Mouse (Mus musculus): ENCODE results near the gene Leng9. TPM values are rescaled to one million over a fixed set of nuclear protein-coding genes. Genes with fewer than 3 reads are reported as not detected.

The Leng9 gene
- polyA plus RNA-seq (2012), result 2.2 and 3.0 TPM in 2 replicates

DNA sequence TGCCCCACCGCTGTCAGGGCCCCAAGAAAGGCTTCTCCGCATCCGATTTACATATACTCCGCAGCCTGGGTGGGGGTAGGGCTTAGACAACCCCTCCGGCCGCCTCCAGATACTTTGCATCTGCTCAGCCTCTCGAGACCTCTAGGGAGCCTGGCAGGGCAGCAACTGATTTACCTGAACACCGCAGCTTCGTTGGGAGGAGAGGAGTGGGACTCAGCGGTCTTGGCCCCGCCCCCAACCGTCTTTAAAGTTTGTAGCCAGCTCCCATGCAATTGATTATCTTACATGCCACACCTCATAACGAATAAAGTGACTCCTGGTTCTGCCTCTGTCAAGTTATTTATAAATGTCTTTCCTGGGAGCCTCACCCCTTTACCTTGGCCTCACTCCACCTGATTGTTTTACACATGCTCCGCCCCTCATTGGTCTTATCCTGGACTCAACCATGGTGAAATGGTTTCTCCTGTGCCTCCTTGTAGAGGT is at the start of gene Leng9:
Gene Leng9, minus strand, starts transcription at position 316 of the 483 bp plus-strand sequence.

DNA sequence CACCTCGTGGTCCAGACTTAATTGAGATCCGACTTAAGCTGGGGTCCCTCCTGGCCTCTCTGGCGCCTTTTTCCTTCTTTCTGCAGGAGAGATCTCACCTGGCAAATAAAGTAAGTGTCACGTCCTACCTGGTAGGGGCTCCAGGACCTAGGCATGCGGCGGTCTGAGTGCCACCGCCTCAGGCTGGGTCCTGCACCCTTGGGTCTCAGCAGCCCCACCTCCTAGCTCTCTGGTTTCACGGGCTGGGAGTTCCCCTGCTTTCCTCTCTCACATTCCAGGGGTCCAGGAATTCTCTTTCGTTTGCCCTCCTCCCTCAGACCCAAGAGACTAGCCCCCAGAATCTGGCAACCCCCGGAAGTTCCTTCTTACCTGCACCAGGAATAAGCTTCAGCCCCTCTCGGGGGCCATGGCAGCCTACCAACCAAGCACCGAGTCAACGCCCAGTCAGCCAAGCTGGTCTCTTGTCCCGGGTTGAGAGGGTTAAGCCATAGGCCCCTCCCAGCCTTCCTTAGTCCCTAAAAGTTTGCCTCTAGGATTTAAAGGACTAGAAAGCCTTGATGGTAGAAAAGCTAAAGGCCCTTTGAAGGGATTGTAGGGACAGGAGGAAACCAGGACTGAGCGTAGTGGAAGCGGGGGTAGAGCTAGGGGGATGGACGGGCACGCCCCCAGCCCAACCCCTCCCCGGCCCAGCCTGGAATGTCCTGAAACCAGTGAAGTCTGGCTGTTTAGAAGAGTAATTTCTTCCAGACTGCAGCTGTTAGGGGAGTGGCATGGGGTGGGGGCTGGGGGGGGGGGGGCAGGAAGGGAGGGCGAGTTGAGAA is 14.1 kb upstream of the Leng9 start, which contains the start of gene Cdc42ep5:
Gene Cdc42ep5, minus strand, starts transcription at position 771 of the 821 bp plus-strand sequence.

DNA sequence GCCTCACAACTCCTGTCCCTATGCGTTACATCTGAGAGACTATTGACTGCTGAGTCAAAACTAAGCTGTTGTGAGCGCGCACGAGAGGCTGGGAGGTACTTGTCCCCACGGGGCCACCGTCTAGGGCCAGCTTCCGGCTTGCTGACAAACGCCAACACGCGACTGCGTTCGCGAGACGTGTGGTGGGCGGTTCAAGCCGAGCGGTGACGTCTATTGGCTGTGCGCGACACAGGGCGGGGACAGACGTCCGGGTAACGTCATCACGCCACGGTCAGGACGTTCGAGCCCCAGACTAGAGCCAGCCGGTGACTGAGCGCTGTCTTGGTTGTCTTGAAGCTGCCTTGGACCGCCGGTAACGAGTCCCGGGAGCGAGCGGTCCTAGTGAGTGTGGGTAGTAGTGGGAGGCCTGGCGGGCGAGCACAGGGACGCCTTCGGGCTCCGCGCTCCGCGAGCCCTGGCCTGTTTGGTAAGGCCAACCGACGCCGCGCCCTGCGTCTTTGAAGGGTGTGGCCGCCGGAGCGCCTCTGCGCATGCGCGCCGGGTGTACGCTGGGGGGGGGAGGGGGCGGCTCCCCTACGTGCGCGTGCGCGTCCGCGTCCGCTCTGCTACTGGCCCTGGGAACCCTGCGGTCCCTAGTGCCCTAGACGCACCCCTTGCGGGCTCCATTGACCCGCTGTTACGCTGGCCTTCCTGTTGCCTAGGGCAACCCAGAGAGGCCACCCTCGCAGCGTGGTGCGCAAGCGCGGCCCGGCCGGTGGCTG is 13.2 kb downstream of the Leng9 start, which contains the start of gene Leng8:
Gene Leng8, plus strand, starts transcription at position 269 of the 761 bp plus-strand sequence.

DNA sequence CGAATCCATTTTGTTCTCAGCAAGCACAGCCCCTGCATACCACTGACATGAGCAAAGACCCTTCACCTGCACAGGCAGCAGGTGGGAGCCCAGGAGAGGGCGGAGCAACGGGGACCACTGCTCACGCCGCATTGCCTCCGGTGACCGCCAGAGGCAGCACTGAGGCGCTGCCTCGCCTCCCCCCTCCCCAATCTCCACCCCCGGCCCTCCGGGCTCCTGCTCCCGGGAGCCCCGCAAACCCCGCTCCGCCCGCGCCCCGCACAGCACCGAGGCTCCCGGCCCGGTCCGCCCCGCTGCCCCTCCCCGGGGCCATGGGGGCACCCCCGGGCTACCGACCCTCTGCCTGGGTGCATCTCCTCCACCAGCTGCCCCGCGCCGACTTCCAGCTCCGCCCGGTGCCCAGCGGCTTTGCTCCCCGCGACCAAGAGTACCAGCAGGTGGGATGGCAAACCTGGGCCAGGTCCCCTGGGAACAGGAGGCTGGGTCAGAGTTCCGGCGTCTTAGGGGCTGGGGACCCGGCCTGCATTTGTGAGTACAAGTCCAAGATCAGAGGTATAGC is 30.8 kb downstream of the Leng9 start, which contains the start of gene Ttyh1:
Gene Ttyh1, plus strand, starts transcription at position 65 of the 559 bp plus-strand sequence.

Other genes starting within 250 kb of the Leng9 start
- gene Lilra6, start 234.9 kb downstream of the Leng9 start, polyA plus RNA-seq (2012), result 0.05 and 0.13 TPM in 2 replicates
- gene Lair1, start 87.2 kb downstream of the Leng9 start, polyA plus RNA-seq (2012), result 1.7 and 1.8 TPM in 2 replicates
- gene Ttyh1, start 31.0 kb downstream of the Leng9 start, polyA plus RNA-seq (2012), result 0.32 and 0.53 TPM in 2 replicates
- gene Leng8, start 13.3 kb downstream of the Leng9 start, polyA plus RNA-seq (2012), result 104 and 159 TPM in 2 replicates
- gene Cdc42ep5, start 14.5 kb upstream of the Leng9 start, polyA plus RNA-seq (2012), result 4.9 and 6.1 TPM in 2 replicates
- not detected in 2 replicates for gene Lilra5, start 87.4 kb upstream of the Leng9 start, polyA plus RNA-seq (2012)
- 0.10 TPM in 1 of 2 replicates, not detected in the other for gene Ncr1, start 187.3 kb upstream of the Leng9 start, polyA plus RNA-seq (2012)
- gene Gp6, start 247.4 kb upstream of the Leng9 start, polyA plus RNA-seq (2012), result not detected in 2 replicates